Mouse (Mus musculus) intestine, embryonic 16.5 days (tissue): ENCODE results near the gene Trim2. TPM values are rescaled to one million over a fixed set of nuclear protein-coding genes. Genes with fewer than 3 reads are reported as not detected.

Experiments used
- ATAC-seq: fragments of 200-750 bp; cut with Nextera tagmentation; 2 replicates; pipeline ENCODE4 v1.8.0; 2017; ENCODE audit warnings: moderate TSS enrichment, moderate library complexity
- H3K27ac ChIP-seq: fragments of 300-500 bp; sonication (generic); 2 replicates; pipeline ENCODE4 v1.5.1; 2014; ENCODE audit warnings: mild to moderate bottlenecking, low read length
- H3K27me3 ChIP-seq: fragments of 300-500 bp; sonication (generic); replicated peaks from 2 replicates; pipeline ENCODE4 v1.6.1; 2014; ENCODE audit warnings: low read length, control low read depth, mixed read lengths; ENCODE audit not compliant: control insufficient read depth, insufficient read depth
- H3K36me3 ChIP-seq: fragments of 300-500 bp; sonication (generic); 2 replicates; pipeline ENCODE4 v1.6.1; 2014; ENCODE audit warnings: low read length, control low read depth; ENCODE audit not compliant: control insufficient read depth, insufficient read depth
- H3K4me1 ChIP-seq: fragments of 300-500 bp; sonication (generic); 2 replicates; pipeline ENCODE4 v1.6.1; 2014; ENCODE audit warnings: low read length, control low read depth, mixed read lengths; ENCODE audit not compliant: control insufficient read depth, insufficient read depth
- H3K4me2 ChIP-seq: fragments of 300-500 bp; sonication (generic); 2 replicates; pipeline ENCODE4 v1.6.1; 2014; ENCODE audit warnings: low read depth, low read length, control low read depth
- H3K4me3 ChIP-seq: fragments of 300-500 bp; sonication (generic); 2 replicates; pipeline ENCODE4 v1.5.1; 2014; ENCODE audit warnings: mild to moderate bottlenecking, low read length
- H3K9ac ChIP-seq: fragments of 300-500 bp; sonication (generic); 2 replicates; pipeline ENCODE4 v1.6.1; 2014; ENCODE audit warnings: low read depth, low read length
- H3K9me3 ChIP-seq: fragments of 300-500 bp; sonication (generic); 2 replicates; pipeline ENCODE4 v1.6.1; 2016; ENCODE audit warnings: low read length, control low read depth; ENCODE audit not compliant: control insufficient read depth
- WGBS: fragments of 180-500 bp; shearing (Covaris S2); extraction: QIAGEN DNeasy Blood & Tissue Kit; methylation state at CpG from one replicate; pipeline ENCODE4 v1.1.7; 2014; 5-methylcytosine and 5-hydroxymethylcytosine counted together
- polyA plus RNA-seq: library from polyadenylated mRNA; unstranded; fragments of >200 nt; fragmentation: Nextera tagmentation; extraction: Ambion mirVana; gene quantifications from 2 replicates; pipeline ENCODE4 v1.2.1, GENCODE M21; 2015

Gene Trim2
- polyA plus RNA-seq, 1 experiment from 2014 or later = 57.0 TPM

DNA sequence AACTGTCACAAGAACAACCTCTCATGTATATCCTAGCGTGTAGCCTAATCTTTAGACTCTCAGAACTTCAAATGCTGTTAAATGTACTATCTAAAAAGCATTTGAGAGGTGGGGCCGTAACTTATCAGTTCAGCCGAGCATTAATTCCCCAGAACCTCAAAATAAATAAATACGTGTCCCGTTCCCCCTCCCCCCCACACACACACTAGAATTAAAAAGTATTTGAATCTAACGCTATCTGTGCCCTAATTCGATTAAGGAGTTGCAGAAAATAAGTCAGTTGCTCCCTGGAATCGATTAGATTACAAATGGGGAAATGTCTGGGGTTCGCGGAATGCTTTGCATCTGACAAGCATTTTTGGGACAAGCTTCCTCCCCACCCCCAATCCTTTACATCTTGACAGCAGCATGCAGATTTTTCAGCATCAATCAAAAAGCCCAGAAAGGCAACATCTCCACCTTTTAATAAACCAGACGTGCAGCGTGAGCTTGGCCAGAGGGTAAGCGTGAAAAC lies 48.1 kb downstream of the Trim2 start:
- 9% methylated on average over 13 of the region's 13 CpGs for WGBS

DNA sequence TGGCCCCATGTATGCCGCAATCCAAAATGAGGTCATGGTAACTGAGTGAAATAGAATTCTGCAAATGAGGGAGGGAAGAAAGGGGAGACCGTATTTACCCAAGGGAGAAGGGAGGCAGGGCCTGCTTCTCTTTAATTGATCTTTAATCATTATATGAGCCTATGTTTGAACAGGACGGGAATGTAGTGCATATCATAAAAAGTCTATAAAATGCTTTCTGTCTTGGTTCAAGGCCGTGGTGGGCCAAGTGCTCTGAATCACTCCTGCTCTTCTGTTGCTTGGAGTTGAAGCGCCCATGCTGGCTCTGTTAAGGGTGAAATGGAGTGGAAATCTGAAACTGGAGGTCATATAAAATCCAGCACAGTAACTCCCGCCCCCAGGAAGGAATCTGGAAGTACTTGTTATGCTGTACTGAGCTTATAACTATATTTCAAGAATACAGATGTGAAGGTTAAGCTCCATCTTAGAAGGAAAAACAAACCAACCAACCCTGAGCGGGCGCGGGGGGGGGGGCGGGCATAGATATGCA lies 48.6 kb downstream of the Trim2 start:
- H3K27ac ChIP-seq = peak overlapping the region; percentile 72; the same call in 1 of the 2 replicates
- H3K9ac ChIP-seq = no peak overlapping the region
- no peaks in the 10 kb centered on the region for H3K9me3 ChIP-seq
- H3K4me3 ChIP-seq = peak overlapping the region; percentile 69
- no peaks in the 10 kb centered on the region for H3K27me3 ChIP-seq
- peak; percentile 81 for ATAC-seq
- H3K36me3 ChIP-seq = no peaks in the 10 kb centered on the region
- WGBS = 26% methylated on average over 10 of the region's 10 CpGs
- peak overlapping the region; percentile 99 for H3K4me2 ChIP-seq
- peaks cover 54% of the 10 kb centered on the region for H3K4me1 ChIP-seq

More for the DNA sequence above, 48.1 kb downstream of the Trim2 start:
- ATAC-seq = no peak
- H3K9ac ChIP-seq = peak overlapping the region; percentile 81
- no peaks in the 10 kb centered on the region for H3K36me3 ChIP-seq
- peak overlapping the region; percentile 69 for H3K4me3 ChIP-seq
- no peaks in the 10 kb centered on the region for H3K27me3 ChIP-seq
- peaks cover 52% of the 10 kb centered on the region for H3K4me1 ChIP-seq
- H3K9me3 ChIP-seq = no peaks in the 10 kb centered on the region
- peak overlapping the region; percentile 72; the same call in 1 of the 2 replicates for H3K27ac ChIP-seq
- peak overlapping the region; percentile 99 for H3K4me2 ChIP-seq

DNA sequence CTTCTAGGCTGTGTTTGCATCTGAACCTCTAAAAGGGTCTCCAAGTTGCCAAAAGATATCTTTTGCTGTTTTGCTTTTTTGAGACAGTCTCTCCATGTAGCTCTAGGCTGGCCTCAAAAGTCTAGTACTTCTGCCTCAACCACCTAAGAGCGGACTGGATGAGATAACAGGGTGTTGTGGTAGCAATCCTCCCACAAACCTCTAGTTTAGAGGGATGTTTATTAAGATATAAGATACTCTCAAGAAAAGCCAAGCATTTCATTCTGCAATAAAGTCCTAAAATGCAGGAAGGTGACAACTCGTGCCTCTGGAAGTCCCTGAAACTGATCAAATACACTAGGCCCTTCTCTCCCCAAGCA lies 52.2 kb downstream of the Trim2 start:
- H3K27me3 ChIP-seq = no peaks in the 10 kb centered on the region
- H3K9me3 ChIP-seq = no peaks in the 10 kb centered on the region
- H3K27ac ChIP-seq = no peak overlapping the region
- no peak overlapping the region for H3K4me3 ChIP-seq
- H3K4me2 ChIP-seq = no peak overlapping the region
- ATAC-seq = no peak
- no peaks in the 10 kb centered on the region for H3K36me3 ChIP-seq
- H3K4me1 ChIP-seq = peaks cover 36% of the 10 kb centered on the region
- no peak overlapping the region for H3K9ac ChIP-seq
- 91% methylated on average over 2 of the region's 2 CpGs for WGBS

DNA sequence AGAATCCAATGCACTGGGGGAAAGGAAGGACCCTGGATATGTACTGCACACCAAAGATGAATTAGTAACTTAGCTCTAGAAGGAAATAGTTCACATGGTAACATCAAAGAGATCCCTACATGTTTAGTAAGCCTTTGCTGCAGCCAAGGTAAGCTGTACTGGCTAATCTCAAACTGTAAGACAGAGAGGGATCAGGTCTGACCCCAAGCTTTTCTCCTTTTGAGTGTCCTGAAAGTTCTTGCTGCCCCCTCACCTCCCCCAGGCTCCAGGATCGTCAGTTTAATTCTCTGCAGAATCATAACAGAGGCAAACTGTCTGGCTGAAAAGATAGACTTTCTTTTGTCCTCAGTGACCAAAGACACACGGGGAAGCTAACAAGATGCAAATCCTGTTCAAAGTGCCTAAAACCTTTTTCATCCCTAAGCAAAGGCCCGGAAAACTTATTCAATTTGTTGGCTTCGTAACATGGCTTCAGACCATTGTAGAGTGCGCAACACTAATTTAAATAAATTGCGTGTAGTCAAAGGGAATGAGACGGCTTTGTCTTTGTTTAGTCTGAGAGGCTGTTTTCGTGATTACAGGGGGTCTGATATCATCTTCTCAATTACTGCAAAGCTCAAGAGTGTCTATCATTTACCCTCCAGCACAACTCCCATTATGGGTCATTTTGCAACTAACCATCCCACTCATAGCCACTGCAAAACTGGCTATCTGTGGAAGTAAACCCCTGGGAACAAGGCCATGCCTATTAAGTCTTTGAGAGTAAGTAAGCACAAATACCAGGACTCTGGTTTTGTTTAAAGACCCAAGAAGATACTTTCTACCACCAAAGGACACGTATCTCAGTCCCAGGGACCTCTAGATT lies 52.8 kb downstream of the Trim2 start:
- no peaks in the 10 kb centered on the region for H3K9me3 ChIP-seq
- H3K36me3 ChIP-seq = no peaks in the 10 kb centered on the region
- no peaks in the 10 kb centered on the region for H3K27me3 ChIP-seq
- no peak for ATAC-seq
- WGBS = 64% methylated on average over 9 of the region's 9 CpGs
- H3K4me3 ChIP-seq = no peak overlapping the region
- no peak overlapping the region for H3K4me2 ChIP-seq
- H3K9ac ChIP-seq = no peak overlapping the region
- H3K4me1 ChIP-seq = peaks cover 36% of the 10 kb centered on the region
- no peak overlapping the region for H3K27ac ChIP-seq

DNA sequence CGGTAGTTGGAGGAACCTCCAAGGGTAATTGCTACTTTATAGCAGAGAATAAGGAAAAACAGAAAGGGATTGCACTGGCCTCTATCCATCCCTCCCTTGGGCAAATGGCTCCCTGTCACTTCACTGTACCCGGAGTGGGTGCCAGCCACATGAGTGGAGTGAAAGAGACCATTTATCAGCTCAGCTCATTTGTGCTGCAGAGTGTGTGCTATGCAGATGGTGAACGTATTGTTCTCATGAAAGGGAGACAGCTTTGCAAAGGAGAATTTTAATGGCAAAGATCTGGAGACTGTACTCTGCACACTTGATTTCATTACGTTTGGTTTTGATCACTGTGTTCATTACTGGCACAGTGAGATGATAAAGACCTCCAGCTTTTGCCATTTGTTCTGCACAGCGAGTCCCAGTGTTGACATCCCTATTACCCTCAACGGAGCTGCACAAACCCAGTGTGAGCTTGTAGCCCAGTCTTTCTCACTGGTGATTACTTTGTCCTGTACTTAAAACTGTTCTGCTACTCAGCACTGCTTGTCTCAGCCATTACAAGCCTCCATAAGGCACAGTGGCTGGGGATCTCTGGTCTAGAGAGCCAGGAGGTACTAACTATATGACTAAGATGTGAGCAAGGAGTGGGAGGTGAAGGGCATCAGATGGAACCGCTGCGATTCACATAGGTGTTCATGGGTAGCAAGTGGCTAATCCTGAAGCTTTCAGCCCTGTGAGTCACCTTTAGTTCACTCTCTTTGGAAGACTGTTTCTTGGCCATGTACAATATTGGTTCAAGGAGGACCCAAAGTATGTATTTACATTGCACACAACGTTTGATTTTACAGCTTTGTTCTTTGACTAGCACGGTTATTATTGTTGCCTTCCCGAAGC lies 53.7 kb downstream of the Trim2 start:
- H3K36me3 ChIP-seq = no peaks in the 10 kb centered on the region
- H3K9ac ChIP-seq = no peak overlapping the region
- H3K27ac ChIP-seq = peak overlapping the region; percentile 62
- no peaks in the 10 kb centered on the region for H3K27me3 ChIP-seq
- H3K4me1 ChIP-seq = peaks cover 35% of the 10 kb centered on the region
- no peak overlapping the region for H3K4me3 ChIP-seq
- no peaks in the 10 kb centered on the region for H3K9me3 ChIP-seq
- H3K4me2 ChIP-seq = no peak overlapping the region
- ATAC-seq = peak; percentile 40
- 57% methylated on average over 11 of the region's 11 CpGs for WGBS

DNA sequence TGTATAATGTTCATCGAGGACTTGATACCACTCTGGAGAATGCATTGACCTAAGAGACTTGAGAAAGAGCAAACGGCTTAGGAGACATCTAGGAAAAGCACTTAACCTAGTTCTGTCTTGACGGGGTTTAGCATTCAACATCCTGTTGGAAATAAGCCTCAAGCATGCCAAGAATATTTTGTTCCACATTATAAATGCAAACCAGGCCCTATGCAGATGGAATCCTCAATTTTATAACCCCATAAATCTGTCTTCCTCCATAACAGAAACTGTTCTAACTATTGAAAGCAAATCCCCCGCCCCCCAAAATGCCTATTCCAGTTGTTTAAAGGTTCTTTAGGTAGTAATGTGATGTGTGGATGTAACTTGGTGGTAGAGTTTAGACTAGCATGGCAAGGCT lies 55.0 kb downstream of the Trim2 start:
- 62% methylated on average over 4 of the region's 4 CpGs for WGBS

DNA sequence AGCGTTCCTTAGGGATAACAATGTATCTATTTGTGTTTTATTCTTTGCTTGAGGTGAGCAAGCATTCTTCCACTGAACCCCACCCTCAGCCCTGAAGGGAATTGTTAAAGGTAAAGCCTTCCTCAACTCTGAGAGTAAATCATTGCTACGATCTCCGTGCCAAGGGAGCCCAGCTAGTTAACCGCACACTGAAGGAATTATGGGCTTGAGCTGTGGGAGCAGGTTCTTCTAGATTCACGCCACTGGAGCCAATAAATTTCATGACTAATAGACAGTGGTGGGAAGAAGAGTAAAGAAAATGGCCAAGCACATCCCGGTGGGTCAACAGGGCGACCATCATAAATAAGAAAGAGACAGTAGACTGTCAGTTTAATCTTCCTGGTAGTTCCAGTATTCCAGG lies 56.4 kb downstream of the Trim2 start:
- Histone ChIP-seq H3K27me3 (no peaks in the 10 kb centered on the region), H3K36me3 (no peaks in the 10 kb centered on the region), H3K4me3 (no peak overlapping the region), H3K9ac (no peak overlapping the region), H3K27ac (no peak overlapping the region), H3K4me1 (peaks cover 29% of the 10 kb centered on the region), H3K4me2 (no peak overlapping the region), H3K9me3 (no peaks in the 10 kb centered on the region)
- 72% methylated on average over 7 of the region's 7 CpGs for WGBS
- no peak for ATAC-seq

More for the DNA sequence above, 55.0 kb downstream of the Trim2 start:
- H3K4me2 ChIP-seq = no peak overlapping the region
- no peaks in the 10 kb centered on the region for H3K9me3 ChIP-seq
- peaks cover 36% of the 10 kb centered on the region for H3K4me1 ChIP-seq
- no peaks in the 10 kb centered on the region for H3K27me3 ChIP-seq
- ATAC-seq = no peak
- H3K36me3 ChIP-seq = no peaks in the 10 kb centered on the region
- H3K9ac ChIP-seq = no peak overlapping the region
- H3K27ac ChIP-seq = no peak overlapping the region
- H3K4me3 ChIP-seq = no peak overlapping the region

DNA sequence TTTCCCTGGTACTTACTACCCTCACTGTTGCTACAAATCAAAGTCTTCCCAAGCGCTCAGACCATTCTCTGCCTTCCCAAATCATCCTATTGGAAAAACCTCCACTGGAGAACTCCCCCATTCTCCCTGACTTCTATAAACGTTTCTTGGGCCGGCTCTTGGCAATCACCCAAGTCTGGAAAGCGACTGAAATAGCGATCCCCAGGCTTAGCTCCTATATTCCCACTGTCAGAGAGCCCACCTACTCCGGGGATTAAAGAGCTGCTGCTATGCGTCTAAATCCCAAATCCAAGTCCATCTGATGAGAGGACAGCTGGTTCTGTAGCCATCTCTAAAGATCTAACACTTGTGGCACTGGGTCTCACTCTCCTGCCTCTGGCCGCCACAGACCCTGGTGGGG lies 58.9 kb downstream of the Trim2 start:
- ATAC-seq = no peak
- Histone ChIP-seq H3K4me3 (no peak overlapping the region), H3K27me3 (no peaks in the 10 kb centered on the region), H3K36me3 (no peaks in the 10 kb centered on the region), H3K27ac (no peak overlapping the region), H3K4me1 (peaks cover 14% of the 10 kb centered on the region), H3K4me2 (no peak overlapping the region), H3K9me3 (no peaks in the 10 kb centered on the region), H3K9ac (no peak overlapping the region)
- whole genome bisulfite sequencing = 41% methylated on average over 8 of the region's 8 CpGs

DNA sequence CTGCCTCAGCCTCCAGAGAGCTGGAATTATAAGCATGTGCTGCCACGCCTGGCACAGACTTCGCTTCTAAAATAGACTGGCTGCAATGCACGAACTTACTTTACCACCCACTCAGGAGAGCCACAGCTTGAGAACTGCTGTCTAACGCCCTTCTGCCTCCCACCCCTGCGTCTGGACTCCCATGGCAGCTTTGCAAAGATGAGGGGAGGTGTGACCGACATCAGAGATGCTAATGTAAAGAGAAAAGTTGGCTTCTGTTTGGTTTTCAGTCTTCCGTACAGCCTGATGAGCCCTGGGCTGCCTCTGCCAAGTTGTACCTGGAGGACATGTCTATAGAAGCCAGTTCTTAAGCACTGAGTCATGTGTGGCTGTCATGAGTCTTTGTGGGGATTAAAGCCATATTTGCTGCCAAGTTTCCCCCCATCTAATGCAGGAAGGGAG lies 60.2 kb downstream of the Trim2 start:
- H3K4me3 ChIP-seq = no peak overlapping the region
- no peak overlapping the region for H3K4me2 ChIP-seq
- H3K9ac ChIP-seq = no peak overlapping the region
- ATAC-seq = no peak
- WGBS = 74% methylated on average over 7 of the region's 7 CpGs
- peaks cover 9% of the 10 kb centered on the region for H3K4me1 ChIP-seq
- no peaks in the 10 kb centered on the region for H3K36me3 ChIP-seq
- no peaks in the 10 kb centered on the region for H3K9me3 ChIP-seq
- no peaks in the 10 kb centered on the region for H3K27me3 ChIP-seq
- H3K27ac ChIP-seq = no peak overlapping the region
